Mouse (Mus musculus) limb, embryonic 15.5 days (tissue): ENCODE measurements at regions not wholly inside any gene's neighbourhood (a gene's known extent, or its start where the extent isn't known, plus 50 kb on each side); places are given as distances from the start of the nearest gene placed in this dataset.

Experiments
- ATAC-seq: fragments of 200-750 bp; cut with Nextera tagmentation; 2 replicates; pipeline ENCODE4 v1.8.0; 2017; ENCODE audit warnings: low read depth, moderate TSS enrichment; ENCODE audit not compliant: insufficient number of reproducible peaks, low FRiP score, low TSS enrichment
- H3K27ac ChIP-seq: fragments of 300-500 bp; sonication (generic); 2 replicates; pipeline ENCODE4 v1.5.1; 2015; ENCODE audit warnings: moderate library complexity, mild to moderate bottlenecking, inconsistent platforms
- H3K27me3 ChIP-seq: fragments of 300-500 bp; sonication (generic); 2 replicates; pipeline ENCODE4 v1.6.1; 2015; ENCODE audit warnings: inconsistent platforms
- H3K36me3 ChIP-seq: fragments of 300-500 bp; sonication (generic); 2 replicates; pipeline ENCODE4 v1.6.1; 2015; ENCODE audit warnings: inconsistent platforms
- H3K4me1 ChIP-seq: fragments of 300-500 bp; sonication (generic); 2 replicates; pipeline ENCODE4 v1.6.1; 2015; ENCODE audit warnings: inconsistent platforms
- H3K4me2 ChIP-seq: fragments of 300-500 bp; sonication (generic); 2 replicates; pipeline ENCODE4 v1.6.1; 2015; ENCODE audit warnings: mild to moderate bottlenecking, inconsistent platforms
- H3K4me3 ChIP-seq: fragments of 300-500 bp; sonication (generic); 2 replicates; pipeline ENCODE4 v1.5.1; 2015; ENCODE audit warnings: mild to moderate bottlenecking, inconsistent platforms
- H3K9ac ChIP-seq: fragments of 300-500 bp; sonication (generic); 2 replicates; pipeline ENCODE4 v1.6.1; 2015; ENCODE audit warnings: inconsistent platforms
- H3K9me3 ChIP-seq: fragments of 300-500 bp; sonication (generic); 2 replicates; pipeline ENCODE4 v1.6.1; 2016; ENCODE audit warnings: inconsistent platforms
- WGBS: fragments of 180-500 bp; shearing (Covaris S2); methylation state at CpG from one replicate; pipeline ENCODE4 v1.1.7; 2015; 5-methylcytosine and 5-hydroxymethylcytosine counted together

DNA sequence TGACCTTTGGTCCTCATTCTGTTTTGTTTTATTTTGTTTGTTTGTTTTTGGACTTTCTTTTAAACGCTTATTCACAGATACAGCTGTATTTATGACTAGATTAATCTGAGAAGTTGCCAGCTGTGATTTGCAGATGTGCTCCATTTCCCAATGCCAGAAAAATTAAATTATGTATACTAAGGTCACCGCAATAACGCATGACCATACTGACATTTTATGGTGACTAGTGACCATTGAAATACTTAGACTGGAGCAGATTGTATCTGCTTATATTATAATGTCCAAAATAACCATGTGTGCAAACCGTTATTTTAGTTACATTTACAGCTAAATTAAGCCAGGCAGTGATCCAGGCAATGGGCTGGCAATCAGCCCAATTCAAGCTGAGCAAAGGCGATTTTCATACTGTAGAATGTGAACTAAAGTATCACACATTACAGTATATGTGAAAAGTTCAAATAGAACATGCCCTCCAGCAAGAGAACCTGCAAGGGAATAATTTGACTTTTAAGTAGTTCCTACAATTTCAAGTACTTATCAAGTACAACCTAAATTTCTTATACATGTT is 1401.0 kb upstream of the Gm7489 start:
- H3K9ac ChIP-seq: no peak overlapping the region
- H3K36me3 ChIP-seq: no peaks in the 10 kb centered on the region
- ATAC-seq: no peak
- no peaks in the 10 kb centered on the region for H3K9me3 ChIP-seq
- no peaks in the 10 kb centered on the region for H3K27me3 ChIP-seq
- H3K4me3 ChIP-seq: no peak overlapping the region
- H3K4me1 ChIP-seq: 0 out of 2 replicates have a peak, but pooled peaks cover 3% of the 10 kb centered on the region
- H3K27ac ChIP-seq: no peak overlapping the region
- WGBS: 58% methylated on average over 5 of the region's 5 CpGs
- H3K4me2 ChIP-seq: no peak overlapping the region

DNA sequence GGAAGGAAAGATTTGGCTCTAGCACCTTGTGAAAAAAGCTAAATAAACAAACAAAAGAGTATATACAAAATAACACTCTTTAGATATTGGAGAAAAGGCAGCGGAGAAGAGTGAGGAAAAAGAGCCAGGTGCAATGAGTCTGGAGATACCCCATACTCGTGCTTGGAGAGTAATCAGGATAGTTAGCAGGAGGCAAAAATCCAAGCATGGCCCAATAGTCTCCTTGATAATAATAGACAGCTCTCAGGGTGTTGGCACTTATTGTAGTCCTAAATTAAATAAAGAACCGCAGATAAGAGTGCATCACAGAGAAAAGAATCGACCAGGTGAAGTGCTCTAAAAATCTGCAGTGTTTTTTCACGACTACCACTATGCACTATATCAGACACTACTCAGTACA is 1400.4 kb upstream of the Gm7489 start:
- H3K27me3 ChIP-seq: no peaks in the 10 kb centered on the region
- H3K4me2 ChIP-seq: no peak overlapping the region
- no peak for ATAC-seq
- no peak overlapping the region for H3K4me3 ChIP-seq
- H3K9me3 ChIP-seq: no peaks in the 10 kb centered on the region
- H3K27ac ChIP-seq: no peak overlapping the region
- H3K4me1 ChIP-seq: 0 out of 2 replicates have a peak, but pooled peaks cover 3% of the 10 kb centered on the region
- H3K36me3 ChIP-seq: no peaks in the 10 kb centered on the region
- no peak overlapping the region for H3K9ac ChIP-seq
- 80% methylated on average over 5 of the region's 5 CpGs for WGBS

DNA sequence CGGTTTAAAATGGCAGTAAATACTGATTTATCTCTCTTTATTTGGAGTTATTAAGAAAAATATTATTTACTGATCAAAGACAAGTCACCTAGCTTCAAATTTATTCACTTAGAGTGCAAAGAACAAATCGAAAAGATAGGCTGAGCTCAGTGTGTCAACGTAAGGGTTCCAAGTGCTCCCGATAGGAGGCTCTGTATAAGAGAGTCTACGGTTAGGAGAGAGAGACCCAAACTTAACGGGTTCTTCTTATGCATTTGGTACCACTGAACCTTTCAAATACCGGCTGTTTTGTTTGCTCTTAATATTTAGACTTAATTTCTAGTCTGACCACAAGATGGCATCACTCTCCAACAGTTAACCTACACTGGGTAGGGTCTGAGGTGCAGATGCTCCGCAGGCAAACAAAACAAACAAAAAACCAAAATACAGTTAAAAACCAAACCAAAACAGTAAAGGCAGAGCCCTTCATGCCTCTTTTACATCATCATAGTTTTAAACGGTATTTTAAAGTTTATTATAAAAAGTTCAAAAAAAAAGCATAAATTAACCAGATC is 1379.4 kb upstream of the Gm7489 start:
- Histone ChIP-seq H3K4me3 (no peak overlapping the region), H3K27me3 (no peaks in the 10 kb centered on the region), H3K9me3 (no peaks in the 10 kb centered on the region), H3K36me3 (no peaks in the 10 kb centered on the region), H3K4me2 (no peak overlapping the region), H3K4me1 (peaks cover 11% of the 10 kb centered on the region), H3K27ac (no peak overlapping the region), H3K9ac (no peak overlapping the region)
- WGBS: 34% methylated on average over 9 of the region's 9 CpGs
- ATAC-seq: no peak

DNA sequence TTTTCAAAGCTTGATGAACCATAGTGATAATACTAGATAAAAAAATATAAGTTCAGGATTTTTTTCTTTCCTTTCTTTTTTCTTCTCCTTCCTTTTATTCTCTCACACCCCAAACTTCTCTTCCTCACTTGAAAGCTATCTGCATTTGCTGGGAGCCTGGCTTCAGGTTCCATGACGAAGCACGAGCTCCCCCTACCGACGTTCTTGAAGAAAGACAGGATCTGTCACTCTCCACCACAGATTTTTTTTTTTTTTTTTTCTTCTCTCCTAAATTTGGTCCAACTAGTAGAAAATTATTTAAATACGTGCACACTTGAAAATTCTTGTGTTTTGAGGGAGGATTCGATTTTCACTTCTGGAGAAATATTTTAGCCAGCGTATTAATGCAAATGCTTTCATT is 1377.8 kb upstream of the Gm7489 start:
- Histone ChIP-seq H3K4me1 (peaks cover 11% of the 10 kb centered on the region), H3K9me3 (no peaks in the 10 kb centered on the region), H3K27me3 (no peaks in the 10 kb centered on the region), H3K4me3 (no peak overlapping the region), H3K27ac (no peak overlapping the region), H3K9ac (no peak overlapping the region), H3K4me2 (no peak overlapping the region), H3K36me3 (no peaks in the 10 kb centered on the region)
- 8% methylated on average over 7 of the region's 7 CpGs for WGBS
- ATAC-seq: no peak

DNA sequence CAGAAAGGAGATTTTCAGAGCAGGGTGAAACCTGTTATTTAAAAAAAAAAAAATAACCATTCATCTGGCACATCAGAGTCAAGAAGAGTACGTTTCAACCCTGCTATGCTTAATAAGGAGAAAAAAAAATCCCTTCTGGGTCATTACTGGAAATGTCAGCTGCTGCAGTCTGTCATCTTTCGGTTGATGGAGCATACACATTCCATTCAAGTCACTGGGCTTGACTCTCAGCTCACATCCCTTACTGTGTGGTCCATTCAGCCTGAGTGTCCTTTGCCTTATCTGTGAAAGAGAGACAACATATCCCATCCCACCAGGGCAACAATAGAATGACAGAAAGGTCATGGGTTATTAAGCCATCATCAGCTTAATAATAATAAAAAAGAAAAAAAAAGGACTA is 1376.1 kb upstream of the Gm7489 start:
- no peak for ATAC-seq
- 64% methylated on average over 2 of the region's 2 CpGs for WGBS
- no peaks in the 10 kb centered on the region for H3K36me3 ChIP-seq

DNA sequence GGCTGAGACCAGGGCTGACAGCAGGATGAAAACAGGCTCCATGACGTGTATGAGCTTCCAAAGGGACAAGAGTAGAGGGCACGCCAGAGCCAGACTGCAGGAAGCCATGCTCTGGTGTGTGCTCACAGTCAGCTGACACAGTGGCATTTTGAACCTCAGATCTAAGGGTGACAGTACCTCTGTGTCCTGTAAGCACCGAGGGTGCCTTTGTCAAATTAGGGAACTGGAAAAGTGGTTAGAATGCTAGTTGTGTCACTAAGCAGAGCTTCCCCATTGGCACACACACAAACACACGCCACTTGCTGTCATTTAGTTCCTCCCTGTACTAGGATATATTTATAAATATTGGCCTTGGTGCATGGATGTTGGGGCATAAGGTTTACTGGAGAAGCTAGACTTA is 1374.6 kb upstream of the Gm7489 start:
- Histone ChIP-seq H3K36me3 (no peaks in the 10 kb centered on the region), H3K27me3 (no peaks in the 10 kb centered on the region), H3K9ac (no peak overlapping the region), H3K9me3 (no peaks in the 10 kb centered on the region), H3K4me1 (peaks cover 11% of the 10 kb centered on the region), H3K4me3 (no peak overlapping the region), H3K4me2 (no peak overlapping the region), H3K27ac (no peak overlapping the region)
- 58% methylated on average over 4 of the region's 4 CpGs for WGBS
- ATAC-seq: no peak

More for the DNA sequence above, 1376.1 kb upstream of the Gm7489 start:
- H3K27me3 ChIP-seq: no peaks in the 10 kb centered on the region
- peaks cover 11% of the 10 kb centered on the region for H3K4me1 ChIP-seq
- no peak overlapping the region for H3K4me3 ChIP-seq
- no peak overlapping the region for H3K4me2 ChIP-seq
- no peak overlapping the region for H3K9ac ChIP-seq
- no peak overlapping the region for H3K27ac ChIP-seq
- H3K9me3 ChIP-seq: no peaks in the 10 kb centered on the region

DNA sequence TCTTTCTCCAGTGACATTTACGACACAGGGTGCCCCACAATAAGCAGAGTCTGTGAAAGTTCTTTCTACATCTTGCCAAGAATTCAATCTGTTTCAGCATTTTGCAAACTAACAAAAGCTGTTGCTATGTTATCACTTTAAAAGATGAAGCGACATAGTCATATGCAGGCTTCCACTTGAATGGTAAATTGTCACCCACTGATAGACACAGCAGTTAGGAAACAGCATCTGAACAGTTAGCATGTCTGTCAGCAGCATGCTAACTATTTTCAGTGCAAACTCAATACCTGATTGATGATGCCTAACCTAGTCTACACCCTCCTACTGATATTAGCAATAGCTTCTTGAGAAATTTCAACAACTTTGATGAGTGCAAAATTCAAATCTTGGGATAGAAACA is 1348.1 kb upstream of the Gm7489 start:
- no peak for ATAC-seq
- WGBS: 81% methylated on average over 2 of the region's 2 CpGs
- Histone ChIP-seq H3K4me2 (no peak overlapping the region), H3K9ac (no peak overlapping the region), H3K9me3 (no peaks in the 10 kb centered on the region), H3K36me3 (no peaks in the 10 kb centered on the region), H3K4me1 (no peaks in the 10 kb centered on the region), H3K27me3 (no peaks in the 10 kb centered on the region), H3K4me3 (no peak overlapping the region), H3K27ac (no peak overlapping the region)

DNA sequence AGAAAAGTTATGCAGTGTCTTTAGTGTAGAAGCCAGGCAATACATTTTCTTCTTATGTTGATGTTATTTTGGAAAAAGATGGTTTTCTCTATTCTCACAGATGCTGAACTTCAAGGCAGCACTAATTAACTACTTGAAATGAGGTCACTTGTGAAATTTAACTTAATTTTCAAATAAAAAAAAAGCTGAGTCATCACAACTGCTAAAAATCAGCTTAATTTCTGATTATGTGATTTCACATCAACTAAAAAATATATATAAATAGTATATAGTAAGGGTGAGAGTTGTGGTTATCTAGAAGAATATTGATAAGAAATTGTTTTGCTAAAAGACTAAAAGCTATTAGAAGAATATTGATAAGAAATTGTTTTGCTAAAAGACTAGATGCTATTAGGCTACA is 1326.0 kb upstream of the Gm7489 start:
- no peak for ATAC-seq

DNA sequence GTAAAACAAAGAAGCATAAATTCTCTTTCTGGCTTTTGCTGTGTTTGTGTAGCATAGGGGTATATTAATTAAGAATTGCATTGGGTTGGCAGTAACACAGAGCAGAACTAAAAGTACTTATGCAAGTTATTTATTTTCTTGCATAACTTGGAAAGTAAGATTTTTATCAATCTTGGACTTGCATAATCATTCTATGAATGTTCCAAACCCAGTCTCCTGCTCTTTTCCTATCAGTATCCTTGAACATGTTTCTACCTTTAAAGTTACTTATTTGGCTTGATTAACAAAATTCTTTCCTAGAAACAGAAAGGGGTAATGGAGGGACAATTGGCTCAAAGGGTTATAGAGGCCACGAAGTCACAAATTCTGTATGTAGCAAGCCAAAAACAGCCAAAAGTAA is 1320.6 kb upstream of the Gm7489 start:
- H3K36me3 ChIP-seq: no peaks in the 10 kb centered on the region
- no peak overlapping the region for H3K27ac ChIP-seq
- H3K9ac ChIP-seq: no peak overlapping the region
- ATAC-seq: no peak
- WGBS: 80% methylated on average over 1 of the region's 1 CpGs
- H3K4me1 ChIP-seq: no peaks in the 10 kb centered on the region
- no peaks in the 10 kb centered on the region for H3K9me3 ChIP-seq
- no peaks in the 10 kb centered on the region for H3K27me3 ChIP-seq
- H3K4me3 ChIP-seq: no peak overlapping the region
- H3K4me2 ChIP-seq: no peak overlapping the region

More for the DNA sequence above, 1326.0 kb upstream of the Gm7489 start:
- Histone ChIP-seq H3K9ac (no peak overlapping the region), H3K4me2 (no peak overlapping the region), H3K4me1 (no peaks in the 10 kb centered on the region), H3K9me3 (no peaks in the 10 kb centered on the region), H3K27ac (no peak overlapping the region), H3K4me3 (no peak overlapping the region), H3K27me3 (no peaks in the 10 kb centered on the region), H3K36me3 (no peaks in the 10 kb centered on the region)

DNA sequence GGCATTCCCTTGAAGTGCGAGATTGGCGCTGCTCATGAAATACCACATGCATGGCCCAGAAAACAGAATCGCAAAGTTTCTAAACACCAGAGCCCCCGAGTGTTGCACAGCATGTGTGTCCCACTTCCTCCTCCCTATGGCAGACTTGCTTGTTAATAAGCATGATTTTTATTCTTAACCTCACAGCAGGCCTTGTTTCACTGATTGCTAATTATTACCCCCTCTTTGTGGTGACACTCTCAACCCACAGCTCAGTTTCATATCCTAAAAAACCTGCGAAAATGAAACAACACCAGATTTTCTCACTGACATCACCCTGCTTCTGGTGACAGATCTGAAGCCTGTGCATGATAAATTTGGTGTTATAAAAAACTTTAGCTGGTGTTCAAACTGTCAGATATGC is 1319.3 kb upstream of the Gm7489 start:
- ATAC-seq: no peak
- H3K4me3 ChIP-seq: no peak overlapping the region
- H3K4me2 ChIP-seq: no peak overlapping the region
- no peaks in the 10 kb centered on the region for H3K36me3 ChIP-seq
- no peaks in the 10 kb centered on the region for H3K27me3 ChIP-seq
- H3K9me3 ChIP-seq: no peaks in the 10 kb centered on the region
- H3K4me1 ChIP-seq: no peaks in the 10 kb centered on the region
- no peak overlapping the region for H3K27ac ChIP-seq
- 53% methylated on average over 5 of the region's 5 CpGs for WGBS
- no peak overlapping the region for H3K9ac ChIP-seq

DNA sequence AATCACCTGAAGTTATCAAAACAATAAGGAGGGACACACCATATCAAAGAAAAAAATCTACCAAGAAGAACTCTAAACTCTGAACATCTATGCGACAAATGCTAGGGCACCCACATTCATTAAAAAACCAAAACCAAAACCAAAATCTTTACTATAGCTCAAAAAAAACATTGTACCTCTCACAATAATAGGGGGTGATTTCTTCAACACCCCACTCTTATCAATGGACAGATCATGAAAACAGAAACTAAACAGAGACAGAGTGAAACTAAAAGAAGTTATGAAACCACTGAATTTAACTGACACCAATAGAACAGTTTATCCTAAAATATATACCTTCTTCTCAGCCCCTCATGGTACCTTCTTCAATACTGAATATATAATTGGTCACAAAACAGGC is 1314.5 kb upstream of the Gm7489 start:
- Histone ChIP-seq H3K4me2 (no peak overlapping the region), H3K27ac (no peak overlapping the region), H3K9ac (no peak overlapping the region), H3K9me3 (no peaks in the 10 kb centered on the region), H3K27me3 (no peaks in the 10 kb centered on the region), H3K4me1 (no peaks in the 10 kb centered on the region), H3K4me3 (no peak overlapping the region), H3K36me3 (no peaks in the 10 kb centered on the region)
- no peak for ATAC-seq
- WGBS: 95% methylated on average over 1 of the region's 1 CpGs

DNA sequence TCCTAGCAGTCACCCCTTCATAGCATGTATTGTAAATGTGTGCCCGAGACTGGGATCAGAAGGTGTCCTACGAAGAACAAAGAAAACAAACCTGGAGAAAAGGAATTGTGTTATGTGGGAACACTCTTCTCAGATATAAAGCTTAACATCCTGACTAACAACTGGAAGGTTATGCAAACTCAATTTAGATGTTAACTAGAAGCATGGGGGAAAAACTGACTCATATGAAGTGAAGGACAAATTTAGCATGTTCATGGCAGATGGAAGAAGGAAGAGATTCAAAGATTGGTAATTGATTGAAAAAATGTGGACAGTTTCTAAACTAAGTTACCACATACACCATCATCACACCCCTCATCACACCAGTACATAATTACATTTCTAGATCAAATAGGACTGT is 1307.1 kb upstream of the Gm7489 start:
- ATAC-seq: no peak
- H3K4me1 ChIP-seq: no peaks in the 10 kb centered on the region
- H3K9ac ChIP-seq: no peak overlapping the region
- no peak overlapping the region for H3K4me2 ChIP-seq
- H3K27ac ChIP-seq: no peak overlapping the region
- no peaks in the 10 kb centered on the region for H3K27me3 ChIP-seq
- H3K9me3 ChIP-seq: no peaks in the 10 kb centered on the region
- H3K4me3 ChIP-seq: no peak overlapping the region
- 87% methylated on average over 2 of the region's 2 CpGs for WGBS
- no peaks in the 10 kb centered on the region for H3K36me3 ChIP-seq

DNA sequence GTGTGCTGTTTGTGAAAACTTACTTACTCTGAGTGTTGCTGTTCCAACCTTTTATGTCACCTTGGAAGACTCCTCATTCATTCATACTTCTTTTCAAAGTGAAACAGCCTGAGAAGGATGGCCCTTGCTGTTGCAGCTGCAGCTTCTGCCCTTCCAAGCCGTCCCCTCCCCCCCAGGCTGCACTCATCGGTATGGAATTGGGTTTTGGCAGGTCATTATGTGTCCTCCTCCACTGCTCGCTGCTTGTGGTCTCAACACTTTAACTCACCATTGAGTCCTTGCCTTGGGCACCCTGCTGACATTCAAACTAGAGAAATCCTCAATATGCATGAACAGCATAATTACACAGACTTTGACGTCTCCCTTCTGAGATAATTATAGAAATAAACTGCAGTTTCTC is 1295.3 kb upstream of the Gm7489 start:
- 26% methylated on average over 4 of the region's 4 CpGs for WGBS
- Histone ChIP-seq H3K27me3 (no peaks in the 10 kb centered on the region), H3K4me2 (no peak overlapping the region), H3K36me3 (no peaks in the 10 kb centered on the region), H3K9ac (no peak overlapping the region), H3K4me1 (no peaks in the 10 kb centered on the region), H3K27ac (no peak overlapping the region), H3K9me3 (no peaks in the 10 kb centered on the region), H3K4me3 (no peak overlapping the region)
- no peak for ATAC-seq
